Mouse (Mus musculus): ENCODE results near the gene B4galt5. TPM values are rescaled to one million over a fixed set of nuclear protein-coding genes. Genes with fewer than 3 reads are reported as not detected.
A peak's percentile ranks its signal among the peaks of the same experiment; 100 is the strongest.

Gene B4galt5
- total RNA-seq, 2 experiments from 2014 or later, result 86.1 to 102 TPM

GRCm38 (mm10) chr2:167305382-167306272 lies 43.4 kb downstream of the B4galt5 start:
- no peak for DNase-seq (ENCODE audit: low spot score in 2 of 2)

GRCm38 (mm10) chr2:167304651-167305381 lies 44.2 kb downstream of the B4galt5 start:
- DNase-seq (ENCODE audit: low spot score in 2 of 2), result no peak

GRCm38 (mm10) chr2:167303806-167304205 lies 45.2 kb downstream of the B4galt5 start:
- no peak for DNase-seq (ENCODE audit: low spot score in 2 of 2)

DNA sequence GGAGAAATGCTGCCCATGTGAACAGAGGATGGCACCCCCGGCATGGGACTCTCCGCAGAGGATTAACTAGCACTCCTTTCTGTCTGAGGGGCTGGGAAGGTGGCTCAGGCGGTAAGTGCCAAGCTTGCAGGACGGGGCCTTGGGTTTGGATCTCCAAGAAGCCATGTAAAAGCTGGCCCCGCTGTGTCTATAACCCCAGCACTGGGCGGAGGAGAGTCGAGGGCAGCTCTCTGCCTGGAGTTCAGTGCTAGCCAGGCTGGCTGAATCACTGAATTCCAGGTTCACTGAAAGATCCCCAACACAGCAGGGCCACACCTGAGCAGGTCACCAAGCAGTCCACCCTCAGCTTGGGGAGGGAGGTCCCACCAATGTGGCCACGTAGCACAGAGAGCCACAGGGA lies 45.8 kb downstream of the B4galt5 start:
- no peak for DNase-seq (ENCODE audit: low spot score in 2 of 2)

GRCm38 (mm10) chr2:167302641-167303040 lies 46.3 kb downstream of the B4galt5 start:
- DNase-seq (ENCODE audit: low spot score in 2 of 2), result no peak

DNA sequence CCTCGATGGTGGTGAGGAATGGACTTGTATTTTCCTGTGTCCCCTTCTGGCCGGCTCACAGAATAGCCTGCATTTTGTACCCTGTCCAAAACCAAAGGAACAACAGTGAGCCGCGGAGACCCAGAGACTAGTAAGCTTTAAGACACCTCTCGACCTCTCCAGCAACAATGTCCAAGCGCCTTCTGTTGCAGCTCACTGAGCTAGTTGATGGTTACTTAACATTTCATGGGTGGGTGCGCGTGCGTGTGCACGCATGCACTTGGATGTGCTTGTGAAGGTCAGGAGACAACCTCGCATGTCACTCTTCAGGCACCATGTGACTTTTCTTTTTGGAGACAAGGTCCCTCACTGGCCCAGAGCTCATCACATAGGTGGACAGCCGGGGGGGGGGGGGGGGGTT lies 47.0 kb downstream of the B4galt5 start:
- DNase-seq (ENCODE audit: low spot score in 2 of 2), result no peak

GRCm38 (mm10) chr2:167301601-167302000 lies 47.4 kb downstream of the B4galt5 start:
- no peak for DNase-seq (ENCODE audit: low spot score in 2 of 2)

DNA sequence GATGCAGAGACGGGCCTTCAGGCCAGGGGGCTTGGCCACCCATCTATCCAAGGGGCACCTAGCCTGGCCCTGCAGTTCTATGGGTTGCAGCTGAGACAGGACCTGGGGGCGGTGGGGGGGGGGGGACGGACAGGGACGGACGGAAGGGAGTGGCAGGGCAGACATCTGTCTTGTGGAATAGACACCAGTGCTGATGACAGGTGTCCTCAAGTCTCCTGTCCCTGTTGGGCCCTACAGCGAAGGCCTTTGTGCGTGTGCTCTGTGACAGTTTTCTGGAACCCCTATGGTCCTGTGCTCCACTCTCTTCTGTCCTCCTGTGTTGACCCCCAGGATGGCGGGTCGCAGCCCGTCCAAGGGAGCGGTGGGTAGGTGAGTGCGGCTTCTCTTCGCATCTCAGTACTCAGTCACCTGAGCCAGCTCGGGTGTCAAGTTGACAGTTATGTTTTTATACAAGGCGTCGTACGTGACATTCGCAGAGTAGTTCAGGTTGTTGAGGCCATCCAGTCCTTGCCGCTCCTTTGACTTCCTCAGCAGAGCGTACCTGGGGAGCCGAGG lies 48.0 kb downstream of the B4galt5 start:
- no peak for DNase-seq (ENCODE audit: low spot score in 2 of 2)

DNA sequence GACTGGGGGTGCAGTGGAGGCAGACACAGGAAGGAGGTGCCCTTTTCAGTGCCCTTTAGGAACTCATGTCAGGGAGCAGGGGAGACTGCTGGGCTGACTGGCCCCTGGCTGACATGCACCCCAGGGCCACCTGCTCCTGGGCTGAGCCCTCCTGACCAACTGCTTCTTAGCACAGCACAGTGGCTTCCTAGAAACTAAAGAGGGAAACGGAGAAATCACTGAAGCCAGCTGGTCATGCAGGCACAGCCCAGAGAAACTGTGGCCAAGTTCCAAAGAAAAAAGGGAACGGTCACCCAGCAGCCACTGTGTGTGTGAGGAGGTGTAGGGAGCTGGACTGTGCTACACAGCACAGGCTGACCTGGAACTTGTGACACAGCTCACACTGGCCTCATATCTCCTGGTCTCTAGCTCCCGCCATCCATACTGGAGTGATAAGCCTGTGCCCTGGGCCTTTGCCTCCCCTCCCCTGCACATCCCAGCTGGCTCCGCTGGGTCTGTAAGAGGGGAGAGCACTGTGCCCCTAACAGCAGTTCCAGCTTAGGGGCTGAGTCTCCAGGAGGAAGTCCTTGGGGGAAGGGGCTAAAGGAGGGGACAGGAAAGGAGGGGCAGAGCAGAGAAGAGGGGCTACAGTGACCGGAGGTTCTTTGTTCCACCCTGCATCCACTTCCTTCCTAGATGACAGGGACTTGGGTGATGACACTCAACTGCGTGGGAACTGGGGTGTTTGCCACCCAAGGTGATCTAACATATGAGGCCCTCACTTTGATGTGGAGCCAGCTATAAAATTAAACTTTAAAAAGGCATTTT lies 48.9 kb downstream of the B4galt5 start:
- DNase-seq (ENCODE audit: low spot score in 2 of 2), result no peak

DNA sequence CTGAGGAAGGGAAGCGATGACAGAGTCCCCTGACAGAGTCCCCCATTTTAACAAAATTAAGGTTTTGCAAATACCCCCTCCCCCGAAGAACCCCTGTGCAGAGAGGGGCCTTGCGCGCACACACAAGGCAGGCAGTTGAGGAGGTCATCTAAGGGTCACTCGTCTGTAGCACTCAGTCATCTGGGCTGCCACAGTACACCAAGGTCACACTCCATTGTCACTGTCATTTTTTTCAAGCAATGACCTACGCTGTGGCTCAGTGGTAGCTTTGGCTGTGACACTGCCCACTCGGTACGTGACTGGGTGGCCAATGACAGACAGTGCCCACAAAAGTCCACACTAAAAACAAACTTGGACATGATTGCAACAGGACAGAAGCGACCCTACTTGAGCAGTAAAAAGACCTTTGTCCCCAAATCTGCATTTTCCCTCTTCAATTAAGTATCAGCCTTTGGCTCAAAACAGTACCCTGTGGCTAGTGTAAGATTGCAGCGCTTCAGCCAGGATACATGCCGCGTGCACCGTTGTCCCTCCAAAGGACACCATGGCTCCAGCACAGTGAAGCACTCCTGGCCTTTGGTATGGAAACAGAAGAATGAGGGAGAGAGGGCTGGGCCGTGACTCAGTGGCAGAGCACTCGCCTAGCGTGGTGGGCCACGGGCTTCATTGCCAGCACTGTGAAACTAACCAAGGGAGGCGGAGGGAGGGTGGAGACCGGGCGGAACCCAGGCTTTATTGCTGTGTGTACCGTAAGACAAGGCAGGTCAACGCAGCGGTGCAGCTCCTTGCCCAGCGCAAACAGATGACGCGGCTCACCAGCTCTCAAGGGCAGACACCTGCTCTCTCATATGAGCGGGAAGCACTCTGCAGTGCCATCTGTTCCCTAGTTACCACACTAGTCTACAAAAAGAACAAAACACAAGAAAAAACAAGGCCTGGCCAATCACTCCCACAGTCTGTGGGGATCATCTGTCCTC lies 50.0 kb downstream of the B4galt5 start:
- no peak for DNase-seq (ENCODE audit: low spot score in 2 of 2)

- no peak for DNase-seq (ENCODE audit: low spot score in 2 of 2)
Observed at GRCm38 (mm10) chr2:167297985-167298384, 51.0 kb downstream of the B4galt5 start.

- DNase-seq (ENCODE audit: low spot score in 2 of 2), result no peak
Observed at GRCm38 (mm10) chr2:167294926-167295325, 54.1 kb downstream of the B4galt5 start.

- no peak for DNase-seq (ENCODE audit: low spot score in 2 of 2)
Observed at GRCm38 (mm10) chr2:167294216-167294615, 54.8 kb downstream of the B4galt5 start.

DNA sequence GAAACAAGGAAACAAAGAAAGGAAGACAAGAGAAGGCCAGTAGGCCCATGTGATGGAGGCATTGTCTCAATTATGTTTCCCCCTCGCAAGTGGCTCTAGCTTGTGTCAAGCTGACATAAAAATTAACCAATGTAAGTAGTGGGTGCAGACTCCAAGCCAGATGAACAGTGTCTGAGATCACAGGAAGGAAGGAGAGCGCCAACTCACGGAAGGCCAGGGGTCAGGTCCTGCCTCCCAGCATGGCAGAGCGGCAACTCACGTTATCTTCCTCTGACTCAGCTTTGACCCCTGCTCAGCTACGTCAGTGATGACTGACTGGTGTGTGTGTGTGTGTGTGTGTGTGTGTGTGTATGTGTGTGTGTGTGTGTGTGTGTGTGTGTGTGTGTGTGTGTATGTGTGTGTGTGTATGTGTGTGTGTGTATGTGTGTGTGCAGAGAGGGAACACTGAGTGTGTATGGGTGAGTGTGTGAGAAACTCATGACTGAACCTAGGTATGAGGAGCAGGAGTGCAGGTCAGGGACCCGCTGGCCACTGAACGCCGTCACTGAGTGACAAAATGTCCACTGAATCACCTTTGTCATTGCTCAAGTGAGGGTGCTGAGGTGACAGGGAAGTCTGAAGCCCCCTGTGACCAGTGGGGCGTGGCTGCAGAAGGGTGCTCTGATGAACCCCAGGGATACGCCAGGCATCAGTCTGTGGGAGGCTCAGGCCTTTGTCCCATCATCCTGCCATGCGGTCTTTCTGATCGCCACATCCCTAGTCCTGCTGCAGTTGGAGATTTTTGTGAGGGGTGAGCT lies 55.5 kb downstream of the B4galt5 start:
- DNase-seq (ENCODE audit: low spot score in 2 of 2), result no peak

DNA sequence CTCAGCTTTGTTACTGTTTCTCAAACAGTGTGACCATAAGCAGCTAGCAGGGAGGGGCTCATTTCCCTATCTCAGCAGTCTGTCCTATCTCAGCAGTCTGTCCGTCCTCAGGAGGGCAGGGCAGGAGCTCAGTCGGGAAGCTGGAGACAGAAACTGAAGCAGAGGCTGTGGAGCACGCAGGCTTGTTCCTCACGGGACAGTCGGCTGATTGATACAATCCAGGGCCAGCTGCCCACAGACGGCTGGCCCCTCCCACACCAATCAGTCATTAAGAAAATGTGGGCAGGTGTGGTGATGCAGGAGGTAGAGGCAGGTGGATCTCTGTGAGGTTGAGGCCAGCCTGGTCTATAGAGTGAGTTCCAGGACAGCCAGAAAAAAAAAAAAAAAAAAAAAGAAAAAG lies 56.1 kb downstream of the B4galt5 start:
- DNase-seq (ENCODE audit: low spot score in 2 of 2), result no peak

- no peak for DNase-seq (ENCODE audit: low spot score in 2 of 2)
Observed at GRCm38 (mm10) chr2:167292151-167292591, 56.8 kb downstream of the B4galt5 start.

DNA sequence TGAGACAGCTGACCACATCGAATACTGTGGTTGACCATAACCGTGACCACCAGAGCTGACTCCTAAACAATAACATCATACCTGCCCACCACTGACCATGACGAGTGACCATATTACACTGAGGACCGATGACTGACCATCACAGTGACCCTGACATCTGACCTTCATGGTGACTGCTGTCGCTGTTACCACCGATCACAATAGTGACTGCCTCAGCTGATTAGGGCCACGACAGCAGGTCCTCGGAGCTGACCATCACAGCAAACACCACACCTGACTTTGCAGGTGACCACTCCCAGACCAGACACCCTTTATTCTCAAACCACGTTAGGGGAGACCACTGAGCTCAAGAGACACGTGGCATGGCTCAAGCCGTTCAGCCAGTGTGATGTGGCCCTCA lies 57.3 kb downstream of the B4galt5 start:
- no peak for DNase-seq (ENCODE audit: low spot score in 2 of 2)

DNA sequence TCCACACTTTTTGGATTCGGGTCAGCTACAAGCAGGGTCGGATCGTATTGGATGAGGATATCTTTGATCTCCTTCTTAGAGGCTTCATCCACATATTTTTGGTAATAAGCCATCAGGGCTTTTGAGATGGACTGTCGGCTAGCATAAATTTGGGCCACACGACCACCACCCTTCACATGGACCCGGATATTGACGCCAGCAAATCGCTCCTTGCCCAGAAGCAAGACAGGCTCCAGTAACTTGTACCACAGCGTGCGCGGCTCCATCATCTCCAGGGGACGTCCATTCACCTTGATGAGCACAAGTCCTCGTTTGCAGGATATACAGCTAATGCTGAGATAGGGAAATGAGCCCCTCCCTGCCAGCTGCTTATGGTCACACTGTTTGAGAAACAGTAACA lies 67.5 kb downstream of the B4galt5 start:
- peak in 1 of 2 experiments; percentile 2 for DNase-seq (ENCODE audit: low spot score in 2 of 2)

DNA sequence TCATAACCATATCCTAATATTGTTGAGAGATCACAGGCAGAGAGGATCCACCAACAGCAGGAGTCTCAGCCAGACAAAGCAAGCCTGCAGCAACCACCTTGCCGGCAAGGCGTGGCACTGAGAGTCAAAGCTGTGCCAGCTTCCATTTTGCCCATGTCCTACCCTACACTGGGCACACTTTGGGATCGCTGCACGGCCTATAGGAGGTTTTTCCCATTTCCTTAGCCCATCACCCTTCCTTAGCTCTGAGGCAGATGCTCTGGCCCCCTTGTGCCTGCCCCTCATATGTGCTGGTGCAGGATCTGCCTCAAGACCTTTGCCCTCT lies 68.0 kb downstream of the B4galt5 start:
- DNase-seq (ENCODE audit: low spot score in 2 of 2), result no peak

Measured in adrenal gland, postnatal 4 days (tissue).